Mouse (Mus musculus): ENCODE results near the gene Nacc1. TPM values are rescaled to one million over a fixed set of nuclear protein-coding genes. Genes with fewer than 3 reads are reported as not detected.

The Nacc1 gene
- 10 to 100 TPM; 41.9 to 47.7 TPM for total RNA-seq (2023)

GRCm38 (mm10) chr8:84687705-84688100 lies at the start of gene Nacc1:
TSS of gene Nacc1 (minus strand) at chr8:84687862.

GRCm38 (mm10) chr8:84722850-84723570 lies 35.3 kb upstream of the Nacc1 start, which contains the start of gene G430095P16Rik:
TSS of gene G430095P16Rik (plus strand) at chr8:84723007.

DNA sequence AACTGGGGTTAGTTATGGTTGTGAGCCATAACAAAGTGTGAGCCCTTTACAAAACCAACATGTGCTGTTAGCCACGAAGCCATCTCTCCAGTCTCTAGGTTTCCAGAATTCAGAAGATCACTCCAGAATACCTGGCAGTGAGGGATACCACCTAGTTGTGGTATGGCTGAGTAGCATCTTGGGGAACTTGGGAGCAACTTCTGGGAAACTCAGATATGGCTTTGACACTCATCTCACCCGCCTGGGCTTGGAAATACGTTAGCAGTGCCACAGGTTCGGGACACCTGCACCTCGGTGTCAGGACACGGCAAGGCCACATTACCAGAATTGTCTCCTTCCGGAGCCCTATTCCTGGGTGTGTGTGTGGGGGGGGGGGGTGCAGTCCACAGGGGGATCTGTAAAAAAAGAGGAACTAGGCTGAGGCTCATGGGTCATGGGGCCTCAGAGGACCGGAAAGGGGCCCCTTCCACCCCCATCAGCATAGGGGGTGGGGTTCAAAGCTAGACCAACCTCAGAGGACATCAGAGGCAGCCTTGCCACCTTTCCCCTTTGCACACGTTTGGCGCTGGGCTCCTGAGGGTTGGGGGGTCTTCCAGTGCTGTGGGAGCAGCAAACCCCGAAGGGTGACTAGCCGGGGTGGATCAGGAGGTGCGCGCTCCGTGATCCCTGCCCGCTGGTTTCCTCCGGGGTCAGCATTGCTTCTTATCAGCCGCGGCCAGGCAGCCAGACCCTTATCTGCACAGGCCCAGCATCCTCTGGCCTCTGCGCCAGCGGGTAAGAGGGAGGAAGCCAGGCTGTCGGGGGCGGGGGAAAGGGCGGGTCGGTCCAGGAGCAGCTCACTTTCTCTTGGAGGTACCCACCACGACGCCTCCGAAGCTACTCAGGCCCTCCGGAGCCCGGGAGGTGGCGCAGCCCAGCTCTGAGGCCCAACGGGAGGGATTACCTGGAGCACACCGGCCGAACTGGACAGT lies 13.6 kb upstream of the Nacc1 start, which contains the start of gene Lyl1:
TSS of gene Lyl1 (plus strand) at position 517 of the 971 bp plus-strand sequence.

DNA sequence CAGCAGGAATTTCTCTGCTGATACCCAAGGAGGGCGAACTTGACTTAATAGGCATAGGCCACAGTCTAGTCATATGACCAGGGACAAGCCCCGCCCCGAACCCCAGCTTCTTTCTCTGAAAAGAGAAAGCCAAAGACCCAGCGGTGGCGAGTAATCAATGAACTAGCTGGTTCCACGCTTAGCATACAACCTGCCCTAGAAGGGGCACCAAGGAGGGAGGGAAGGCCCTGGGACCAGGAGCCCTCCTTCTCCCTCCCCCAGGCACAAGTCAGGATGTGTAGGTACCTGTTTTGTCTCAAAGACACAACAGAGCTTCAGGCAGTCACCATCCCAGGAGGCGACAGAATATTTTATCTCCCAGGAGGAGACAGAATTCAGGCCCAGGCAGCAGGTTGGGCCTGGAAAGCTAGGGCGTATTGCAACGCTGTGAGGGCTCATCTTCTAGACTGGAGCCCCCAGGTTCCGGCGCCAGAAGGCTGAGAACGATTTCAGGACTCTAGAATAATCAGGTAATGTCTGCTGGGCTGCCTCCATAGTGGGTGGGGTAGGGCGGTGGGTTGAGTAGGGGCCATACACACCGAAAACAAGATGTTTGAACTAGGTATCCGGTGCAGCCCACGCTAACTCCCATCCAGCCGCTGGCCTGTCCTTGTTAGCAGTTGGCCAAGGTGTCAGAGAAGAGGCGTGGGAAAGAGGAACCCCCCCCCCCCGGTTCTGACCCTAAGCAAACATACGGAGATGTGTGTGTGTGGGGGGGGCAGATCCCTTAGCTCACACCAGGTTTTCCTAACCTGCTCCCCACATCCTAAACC lies 1.3 kb downstream of the Nacc1 start, which contains the start of gene Trmt1:
TSS of gene Trmt1 (plus strand) at position 117 of the 812 bp plus-strand sequence.

DNA sequence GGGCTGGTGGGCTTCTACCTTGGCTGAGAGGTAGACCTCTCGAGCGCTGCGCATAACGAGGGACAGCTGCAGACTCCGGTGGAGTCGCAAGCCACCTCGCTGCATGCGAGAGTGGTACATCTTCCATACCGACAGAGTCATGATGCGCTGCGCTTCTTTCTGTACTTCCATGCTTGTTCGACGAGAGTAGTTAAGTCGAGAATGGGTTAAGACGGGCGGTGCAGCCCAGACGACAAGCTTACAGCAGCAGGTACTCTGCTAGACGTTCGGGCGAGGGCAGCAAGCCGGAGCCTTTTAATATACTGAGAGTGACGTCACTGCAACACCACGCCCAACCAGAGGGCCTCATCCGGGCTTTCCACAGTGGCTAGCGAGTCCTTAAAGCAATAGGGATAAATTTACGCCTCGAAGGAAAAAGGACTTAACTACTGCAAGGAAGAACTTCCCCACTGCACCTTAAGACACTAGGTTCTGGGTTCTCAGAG lies 25.0 kb downstream of the Nacc1 start, which contains the start of gene Ier2:
TSS of gene Ier2 (minus strand) at position 272 of the 485 bp plus-strand sequence.

Other genes with a start within 250 kb of the Nacc1 start
- gene Ier2, start 25.0 kb downstream of the Nacc1 start, total RNA-seq (2023) = 100 to 1,000 TPM; 572 to 666 TPM
- gene Trmt1, start 1.6 kb downstream of the Nacc1 start, total RNA-seq (2023) = 10 to 100 TPM; 60.9 to 69.0 TPM
- gene Lyl1, start 13.6 kb upstream of the Nacc1 start, total RNA-seq (2023) = 100 to 1,000 TPM; 186 to 189 TPM
- 10 to 100 TPM; 16.5 to 21.5 TPM for gene G430095P16Rik, start 35.1 kb upstream of the Nacc1 start, total RNA-seq (2023)
- 10 to 100 TPM; 63.7 to 72.8 TPM for gene Nfix, start 112.5 kb upstream of the Nacc1 start, total RNA-seq (2023)
- gene Dand5, start 135.0 kb upstream of the Nacc1 start, total RNA-seq (2023) = 1 to 10 TPM; 2.0 to 3.1 TPM
- gene Gadd45gip1, start 143.7 kb upstream of the Nacc1 start, total RNA-seq (2023) = 10 to 100 TPM in 1 of 2 experiments, 1 to 10 TPM in 1; 8.9 to 10.1 TPM
- 10 to 100 TPM; 52.4 to 52.7 TPM for gene Rad23a, start 152.8 kb upstream of the Nacc1 start, total RNA-seq (2023)
- gene Calr, start 159.1 kb upstream of the Nacc1 start, total RNA-seq (2023) = 100 to 1,000 TPM; 632 to 634 TPM
- 10 to 100 TPM; 43.6 to 47.8 TPM for gene Farsa, start 169.1 kb upstream of the Nacc1 start, total RNA-seq (2023)
- 1 to 10 TPM; 4.1 to 5.1 TPM for gene Syce2, start 184.2 kb upstream of the Nacc1 start, total RNA-seq (2023)
- gene Gcdh, start 206.1 kb upstream of the Nacc1 start, total RNA-seq (2023) = 1 to 10 TPM; 7.1 to 9.3 TPM
- not detected for gene Klf1, start 214.1 kb upstream of the Nacc1 start, total RNA-seq (2023)
- 10 to 100 TPM; 61.0 to 66.0 TPM for gene Dnase2a, start 220.7 kb upstream of the Nacc1 start, total RNA-seq (2023)
- gene Mast1, start 249.5 kb upstream of the Nacc1 start, total RNA-seq (2023) = under 1 TPM; 0.29 to 0.33 TPM